Mouse (Mus musculus) retina, postnatal 1 day (tissue): Measurements from ENCODE around the gene Rgs17.
"Not testable (repeated sequence)": the region's sequence is repeated elsewhere in the genome, so short reads cannot be mapped to it uniquely, and the experiment has no call there.

ENCODE experiments used
- DNase-seq: peaks from one replicate; pipeline ENCODE4 v3.0.0-alpha.2; 2012

The Rgs17 gene

GRCm38 (mm10) chr10:5922294-5922828, at the start of gene Rgs17:
Gene Rgs17, minus strand, starts transcription at chr10:5922400.
- DNase-seq, result peak; percentile 89

- no peak for DNase-seq
These were observed 45.5 kb upstream of the Rgs17 start for GRCm38 (mm10) chr10:5967655-5968054.

- DNase-seq, result not testable (repeated sequence)
These were observed 31.6 kb upstream of the Rgs17 start for GRCm38 (mm10) chr10:5953787-5954186.

GRCm38 (mm10) chr10:5924261-5924660, 2.1 kb upstream of the Rgs17 start:
- DNase-seq, result no peak

GRCm38 (mm10) chr10:5923096-5923495, 896 bp upstream of the Rgs17 start:
- DNase-seq, result peak; percentile 46

DNA sequence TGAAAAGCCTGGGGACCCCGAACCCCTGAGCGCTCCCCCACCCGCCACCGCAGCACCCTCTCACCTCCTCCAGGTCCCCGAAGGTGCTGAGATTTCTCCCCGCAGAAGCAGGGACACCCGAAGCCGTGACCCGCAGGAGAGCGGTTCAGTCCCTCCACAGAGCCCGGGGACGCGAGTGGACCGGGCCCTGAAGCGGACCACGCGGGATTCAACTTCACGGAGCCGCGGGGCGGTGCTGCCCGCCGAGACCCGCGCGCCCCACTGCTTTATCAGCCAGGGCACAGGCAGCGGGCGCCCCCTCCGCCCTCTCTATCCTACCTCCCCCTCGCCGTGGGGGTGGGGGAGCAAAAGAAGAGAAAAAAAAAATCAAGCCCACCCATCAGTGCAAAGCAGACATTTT, 429 bp downstream of the Rgs17 start:
- DNase-seq, result no peak

- peak; percentile 54 for DNase-seq
These were observed 1.1 kb downstream of the Rgs17 start for GRCm38 (mm10) chr10:5921031-5921551.

DNA sequence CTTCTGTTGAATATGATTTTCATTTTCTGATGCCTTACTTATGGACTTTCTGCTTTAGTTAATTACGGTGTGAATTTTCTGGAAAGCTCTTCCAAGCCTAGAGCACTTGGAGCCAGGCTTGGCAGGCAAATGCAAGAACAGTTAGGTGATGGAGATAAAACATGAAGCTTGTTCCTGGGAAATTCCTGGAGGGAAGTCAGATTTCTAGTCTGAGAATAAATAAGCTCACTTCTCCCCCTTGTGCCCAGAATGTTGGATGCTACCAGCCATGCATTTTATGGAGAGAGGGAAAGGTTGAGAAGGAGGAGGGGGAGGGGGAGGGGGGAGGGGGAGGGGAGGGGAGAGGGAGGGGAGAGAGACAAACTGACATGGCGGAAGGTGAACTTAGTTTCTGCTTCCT, 17.8 kb downstream of the Rgs17 start:
- peak; percentile 15 for DNase-seq

- DNase-seq, result no peak
These were observed 20.4 kb downstream of the Rgs17 start for GRCm38 (mm10) chr10:5901777-5902176.

DNA sequence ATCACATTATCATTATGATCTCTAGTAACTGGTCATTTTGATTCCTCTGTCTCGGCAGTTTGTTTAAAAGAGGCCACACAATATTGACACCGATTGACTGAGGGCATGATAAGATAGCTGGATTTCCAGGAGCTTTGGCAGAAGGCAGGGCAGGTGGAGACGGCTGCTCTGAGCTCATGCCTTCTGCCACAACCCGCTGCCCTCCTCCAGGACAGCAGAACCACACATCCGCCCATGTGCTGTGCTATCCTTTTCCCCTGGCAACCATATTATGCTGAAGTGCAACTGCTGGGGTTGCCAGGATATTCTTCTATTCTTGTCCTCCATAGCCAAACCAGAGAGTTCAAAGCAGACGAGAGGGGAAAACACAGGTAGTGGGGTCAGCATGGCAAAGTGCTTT, 21.5 kb downstream of the Rgs17 start:
- DNase-seq, result no peak

- DNase-seq, result no peak
These were observed 45.1 kb downstream of the Rgs17 start for GRCm38 (mm10) chr10:5877106-5877505.

DNA sequence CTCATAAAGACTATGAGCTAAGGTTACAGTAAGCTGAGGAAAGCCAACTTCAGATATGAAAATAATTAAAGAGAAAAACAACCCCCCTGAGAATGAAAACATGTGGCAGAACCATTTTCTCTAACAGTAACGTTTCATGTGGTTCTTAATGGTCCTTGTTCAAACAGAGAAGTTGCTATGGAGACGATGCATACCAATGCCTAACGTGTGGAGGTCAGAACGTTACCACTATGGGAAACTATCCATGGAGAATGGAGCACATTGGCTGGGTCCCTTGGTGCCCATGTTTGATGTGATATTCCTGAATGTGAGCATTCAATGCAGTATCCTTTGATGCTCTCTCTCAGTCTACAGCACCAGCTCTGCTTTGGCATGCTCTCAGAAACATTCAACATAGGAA, 51.1 kb downstream of the Rgs17 start:
- DNase-seq, result no peak

GRCm38 (mm10) chr10:5867981-5868552, 54.1 kb downstream of the Rgs17 start:
- no peak for DNase-seq

DNA sequence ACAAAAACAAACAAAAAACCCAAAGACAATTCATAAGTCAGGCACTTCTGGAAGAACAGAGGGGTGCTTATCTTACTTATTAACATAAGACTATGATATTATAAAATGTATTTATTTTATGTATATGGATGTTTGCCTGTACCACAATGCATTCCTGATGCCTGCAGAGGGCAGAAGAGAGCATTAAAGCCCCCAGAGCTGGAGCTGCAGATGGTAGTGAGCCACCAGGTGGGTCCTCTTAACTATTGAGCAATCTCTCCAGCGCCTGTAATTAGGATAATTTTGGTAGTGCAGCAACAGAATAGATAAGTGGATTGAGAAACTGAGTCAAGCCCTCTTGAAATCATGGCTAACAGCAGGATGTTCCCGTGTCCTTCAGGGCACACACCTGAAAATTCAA, 56.2 kb downstream of the Rgs17 start:
- no peak for DNase-seq

- no peak for DNase-seq
These were observed 59.5 kb downstream of the Rgs17 start for GRCm38 (mm10) chr10:5862669-5863068.

- DNase-seq, result no peak
These were observed 61.4 kb downstream of the Rgs17 start for GRCm38 (mm10) chr10:5860849-5861248.

- no peak for DNase-seq
These were observed 62.5 kb downstream of the Rgs17 start for GRCm38 (mm10) chr10:5859729-5860128.

GRCm38 (mm10) chr10:5857996-5858549, 64.1 kb downstream of the Rgs17 start:
- DNase-seq, result no peak

DNA sequence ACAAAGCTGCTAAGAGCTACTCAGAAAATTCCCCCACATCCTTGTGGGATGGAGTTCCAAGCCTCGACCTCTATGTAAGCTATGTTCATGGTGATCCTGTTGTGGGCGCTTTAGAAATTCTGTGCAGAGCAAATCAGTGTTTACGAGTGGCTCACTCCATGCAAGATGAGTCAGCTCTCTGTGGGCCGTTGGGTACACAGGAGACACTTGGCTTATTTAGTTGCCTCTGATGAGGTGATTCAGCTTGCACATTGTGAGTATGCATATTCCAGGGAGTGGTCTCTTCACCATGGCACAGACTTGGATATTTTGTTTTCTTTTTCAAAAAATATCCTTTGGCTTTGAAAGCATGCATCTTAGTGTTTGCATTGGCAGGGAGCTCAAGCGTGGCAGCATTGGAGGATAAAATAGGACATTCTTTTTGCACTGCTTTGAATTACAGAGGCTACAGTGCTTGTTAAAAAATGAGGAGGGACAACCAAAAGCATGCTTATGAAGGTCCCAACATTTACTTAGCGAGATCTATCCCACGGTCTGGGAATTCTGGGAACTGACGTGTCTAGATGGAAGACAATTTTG, 68.8 kb downstream of the Rgs17 start:
- DNase-seq, result no peak

GRCm38 (mm10) chr10:5846939-5847338, 75.3 kb downstream of the Rgs17 start:
- peak; percentile 55 for DNase-seq

DNA sequence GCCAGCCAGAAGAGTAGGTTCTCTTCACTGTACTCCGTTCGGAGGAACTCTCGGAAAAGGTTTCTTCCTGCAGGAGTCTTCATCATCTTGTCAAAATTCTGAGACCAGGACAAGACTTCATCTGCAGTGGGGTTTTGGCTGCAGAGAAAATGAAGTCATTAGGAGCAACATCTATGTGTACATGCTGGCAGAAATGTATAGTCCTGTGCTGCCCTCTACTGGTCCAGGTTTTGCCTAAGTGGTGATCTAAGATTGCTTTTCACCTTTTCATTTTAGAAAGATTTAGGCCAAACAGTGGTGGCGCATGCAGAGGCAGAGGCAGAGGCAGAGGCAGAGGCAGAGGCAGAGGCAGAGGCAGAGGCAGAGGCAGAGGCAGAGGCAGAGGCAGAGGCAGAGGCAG, 80.8 kb downstream of the Rgs17 start:
- peak; percentile 77 for DNase-seq

- no peak for DNase-seq
These were observed 95.7 kb downstream of the Rgs17 start for GRCm38 (mm10) chr10:5826336-5827025.

DNA sequence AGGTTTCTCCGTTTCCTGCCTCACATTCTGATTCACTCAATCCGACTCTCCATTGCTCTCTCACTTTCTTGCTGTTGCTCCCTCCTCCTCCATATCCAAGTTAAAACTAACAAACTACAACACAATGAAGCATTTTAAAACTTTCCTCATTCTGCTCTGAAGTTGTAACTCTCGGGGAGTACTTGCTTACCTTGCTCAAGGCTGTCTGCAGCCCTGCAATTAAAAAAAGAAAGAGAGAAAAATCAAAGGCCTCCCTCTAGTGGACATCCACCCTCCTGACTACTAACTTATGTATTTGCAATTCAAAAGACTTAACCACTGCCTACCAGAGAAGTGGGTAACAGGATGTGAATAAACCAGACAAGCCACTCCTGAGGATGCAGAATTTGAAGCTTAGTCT, 97.4 kb downstream of the Rgs17 start:
- DNase-seq, result peak; percentile 77
